Mouse (Mus musculus) neural tube, embryonic 15.5 days (tissue): ENCODE results near the gene Tnfsf10. TPM values are rescaled to one million over a fixed set of nuclear protein-coding genes. Genes with fewer than 3 reads are reported as not detected.

ENCODE experiments used
- ATAC-seq: fragments of 200-750 bp; cut with Nextera tagmentation; 2 replicates; pipeline ENCODE4 v1.8.0; 2017; ENCODE audit warnings: mild to moderate bottlenecking, moderate TSS enrichment, moderate library complexity; ENCODE audit not compliant: low FRiP score
- H3K27ac ChIP-seq: fragments of 300-500 bp; sonication (generic); replicated peaks from 2 replicates; pipeline ENCODE4 v1.5.1; 2015; ENCODE audit warnings: mild to moderate bottlenecking, inconsistent platforms
- H3K27me3 ChIP-seq: fragments of 300-500 bp; sonication (generic); replicated peaks from 2 replicates; pipeline ENCODE4 v1.6.1; 2015; ENCODE audit warnings: inconsistent platforms
- H3K36me3 ChIP-seq: fragments of 300-500 bp; sonication (generic); 2 replicates; pipeline ENCODE4 v1.6.1; 2015; ENCODE audit warnings: inconsistent platforms
- H3K4me1 ChIP-seq: fragments of 300-500 bp; sonication (generic); 2 replicates; pipeline ENCODE4 v1.6.1; 2015; ENCODE audit warnings: inconsistent platforms
- H3K4me2 ChIP-seq: fragments of 300-500 bp; sonication (generic); 2 replicates; pipeline ENCODE4 v1.6.1; 2015; ENCODE audit warnings: inconsistent platforms, mild to moderate bottlenecking, moderate library complexity
- H3K4me3 ChIP-seq: fragments of 300-500 bp; sonication (generic); replicated peaks from 2 replicates; pipeline ENCODE4 v1.5.1; 2015; ENCODE audit warnings: mild to moderate bottlenecking, inconsistent platforms
- H3K9ac ChIP-seq: fragments of 300-500 bp; sonication (generic); replicated peaks from 2 replicates; pipeline ENCODE4 v1.6.1; 2015; ENCODE audit warnings: mild to moderate bottlenecking, inconsistent platforms
- H3K9me3 ChIP-seq: fragments of 300-500 bp; sonication (generic); replicated peaks from 2 replicates; pipeline ENCODE4 v1.6.1; 2016; ENCODE audit warnings: inconsistent platforms
- WGBS: fragments of 180-500 bp; shearing (Covaris S2); methylation state at CpG from one replicate; pipeline ENCODE4 v1.1.7; 2015; ENCODE audit warnings: mixed read lengths; 5-methylcytosine and 5-hydroxymethylcytosine counted together
- polyA plus RNA-seq: library from polyadenylated mRNA; unstranded; fragments of >200 nt; fragmentation: Nextera tagmentation; extraction: Ambion mirVana; gene quantifications from 2 replicates; pipeline ENCODE4 v1.2.1, GENCODE M21; 2015

The Tnfsf10 gene
- polyA plus RNA-seq, 1 experiment from 2014 or later, result 0.09 TPM

- ATAC-seq, result no peak
- no peaks in the 10 kb centered on the region for H3K27me3 ChIP-seq
Measured at GRCm38 (mm10) chr3:27340757-27341156, 23.9 kb downstream of the Tnfsf10 start.

DNA sequence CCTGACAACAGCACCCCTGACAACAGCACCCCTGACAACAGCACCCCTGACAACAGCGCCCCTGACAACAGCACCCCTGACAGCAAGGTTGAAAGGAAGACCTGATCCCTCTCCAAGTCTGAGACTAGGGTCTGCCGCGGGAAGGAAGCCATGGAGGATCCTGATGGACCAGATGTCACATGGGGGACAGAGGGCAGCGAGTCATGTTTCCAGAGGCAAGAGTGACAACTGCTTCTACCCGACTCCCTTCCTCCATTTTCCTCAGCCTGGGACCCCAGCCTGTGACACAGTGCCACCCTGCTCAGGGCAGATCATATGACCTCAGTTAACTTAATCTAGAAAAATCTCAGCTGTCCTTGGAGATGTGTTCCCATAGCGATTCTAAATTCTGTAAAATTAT is 25.6 kb downstream of the Tnfsf10 start:
- ATAC-seq, result no peak; the same call in 1 of the 2 replicates
- 46% methylated on average over 6 of the region's 6 CpGs for WGBS
- no peaks in the 10 kb centered on the region for H3K27me3 ChIP-seq
- no peak overlapping the region for H3K4me3 ChIP-seq
- H3K9ac ChIP-seq, result no peak overlapping the region
- no peak overlapping the region for H3K4me2 ChIP-seq
- H3K27ac ChIP-seq, result no peak overlapping the region
- H3K36me3 ChIP-seq, result no peaks in the 10 kb centered on the region
- no peaks in the 10 kb centered on the region for H3K4me1 ChIP-seq
- H3K9me3 ChIP-seq, result no peaks in the 10 kb centered on the region

More at GRCm38 (mm10) chr3:27340757-27341156, 23.9 kb downstream of the Tnfsf10 start:
- H3K9me3 ChIP-seq, result no peaks in the 10 kb centered on the region
- 96% methylated on average over 5 of the region's 5 CpGs for WGBS
- H3K4me1 ChIP-seq, result no peaks in the 10 kb centered on the region
- H3K27ac ChIP-seq, result no peak overlapping the region
- no peak overlapping the region for H3K9ac ChIP-seq
- no peaks in the 10 kb centered on the region for H3K36me3 ChIP-seq
- H3K4me3 ChIP-seq, result no peak overlapping the region
- no peak overlapping the region for H3K4me2 ChIP-seq

GRCm38 (mm10) chr3:27345526-27345925 is 28.7 kb downstream of the Tnfsf10 start:
- no peak overlapping the region for H3K9ac ChIP-seq
- 53% methylated on average over 6 of the region's 6 CpGs for WGBS
- no peaks in the 10 kb centered on the region for H3K9me3 ChIP-seq
- no peak overlapping the region for H3K4me3 ChIP-seq
- no peaks in the 10 kb centered on the region for H3K4me1 ChIP-seq
- H3K27ac ChIP-seq, result no peak overlapping the region
- no peak for ATAC-seq
- no peaks in the 10 kb centered on the region for H3K27me3 ChIP-seq
- H3K4me2 ChIP-seq, result no peak overlapping the region
- H3K36me3 ChIP-seq, result no peaks in the 10 kb centered on the region

GRCm38 (mm10) chr3:27348462-27348861 is 31.6 kb downstream of the Tnfsf10 start:
- Histone ChIP-seq H3K27me3 (no peaks in the 10 kb centered on the region), H3K36me3 (no peaks in the 10 kb centered on the region), H3K4me2 (no peak overlapping the region), H3K9me3 (no peaks in the 10 kb centered on the region), H3K27ac (no peak overlapping the region), H3K9ac (no peak overlapping the region), H3K4me1 (no peaks in the 10 kb centered on the region), H3K4me3 (no peak overlapping the region)
- ATAC-seq, result peak; percentile 45; the same call in 1 of the 2 replicates
- 63% methylated on average over 5 of the region's 5 CpGs for WGBS

- Histone ChIP-seq H3K27ac (no peak overlapping the region), H3K4me1 (no peaks in the 10 kb centered on the region), H3K27me3 (no peaks in the 10 kb centered on the region), H3K4me2 (no peak overlapping the region), H3K4me3 (no peak overlapping the region), H3K9ac (no peak overlapping the region), H3K36me3 (no peaks in the 10 kb centered on the region), H3K9me3 (no peaks in the 10 kb centered on the region)
- ATAC-seq, result peak; percentile 77
- 27% methylated on average over 9 of the region's 9 CpGs for WGBS
Measured at GRCm38 (mm10) chr3:27351105-27351504, 34.3 kb downstream of the Tnfsf10 start.

DNA sequence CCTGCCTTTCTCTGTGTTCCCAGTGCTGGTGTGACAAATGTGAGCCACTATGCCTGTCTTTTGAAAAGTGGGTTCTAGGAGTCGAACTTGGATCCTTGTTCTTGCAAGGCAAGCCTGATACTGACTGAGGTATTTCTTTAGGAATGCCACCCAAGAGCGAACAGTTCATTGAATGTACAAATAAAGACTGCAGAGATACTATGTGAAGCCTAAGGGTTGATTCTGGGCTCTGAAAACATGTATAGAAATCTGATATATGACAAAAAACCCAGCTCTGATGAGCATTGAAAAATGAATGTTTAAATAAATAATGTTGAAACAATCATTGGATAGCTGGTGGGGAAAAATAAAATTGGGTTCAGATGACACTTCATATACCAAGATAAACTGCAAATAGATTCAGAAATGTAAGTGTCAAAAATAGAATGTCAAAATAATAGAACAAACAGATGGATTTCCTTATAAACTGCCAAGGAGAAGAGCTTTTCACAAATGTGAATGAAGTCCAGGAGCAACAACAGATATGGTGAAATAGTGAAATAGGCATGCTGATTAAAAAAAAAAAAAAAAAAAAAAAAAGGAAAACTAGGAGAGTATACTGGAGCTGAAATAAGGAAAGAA is 42.4 kb downstream of the Tnfsf10 start:
- H3K4me3 ChIP-seq, result no peak overlapping the region
- WGBS, result 92% methylated on average over 2 of the region's 2 CpGs
- H3K36me3 ChIP-seq, result no peaks in the 10 kb centered on the region
- H3K4me2 ChIP-seq, result no peak overlapping the region
- no peaks in the 10 kb centered on the region for H3K4me1 ChIP-seq
- H3K27ac ChIP-seq, result no peak overlapping the region
- no peaks in the 10 kb centered on the region for H3K27me3 ChIP-seq
- H3K9ac ChIP-seq, result no peak overlapping the region
- ATAC-seq, result no peak
- H3K9me3 ChIP-seq, result no peaks in the 10 kb centered on the region

GRCm38 (mm10) chr3:27370125-27370524 is 53.3 kb downstream of the Tnfsf10 start:
- no peak for ATAC-seq
- Histone ChIP-seq H3K4me2 (peak overlapping the region; percentile 97; the same call in 1 of the 2 replicates), H3K4me3 (no peak overlapping the region), H3K27ac (no peak overlapping the region), H3K27me3 (peaks cover 67% of the 10 kb centered on the region), H3K9ac (no peak overlapping the region), H3K4me1 (peaks cover 23% of the 10 kb centered on the region), H3K36me3 (no peaks in the 10 kb centered on the region), H3K9me3 (no peaks in the 10 kb centered on the region)
- 5% methylated on average over 10 of the region's 10 CpGs for WGBS

DNA sequence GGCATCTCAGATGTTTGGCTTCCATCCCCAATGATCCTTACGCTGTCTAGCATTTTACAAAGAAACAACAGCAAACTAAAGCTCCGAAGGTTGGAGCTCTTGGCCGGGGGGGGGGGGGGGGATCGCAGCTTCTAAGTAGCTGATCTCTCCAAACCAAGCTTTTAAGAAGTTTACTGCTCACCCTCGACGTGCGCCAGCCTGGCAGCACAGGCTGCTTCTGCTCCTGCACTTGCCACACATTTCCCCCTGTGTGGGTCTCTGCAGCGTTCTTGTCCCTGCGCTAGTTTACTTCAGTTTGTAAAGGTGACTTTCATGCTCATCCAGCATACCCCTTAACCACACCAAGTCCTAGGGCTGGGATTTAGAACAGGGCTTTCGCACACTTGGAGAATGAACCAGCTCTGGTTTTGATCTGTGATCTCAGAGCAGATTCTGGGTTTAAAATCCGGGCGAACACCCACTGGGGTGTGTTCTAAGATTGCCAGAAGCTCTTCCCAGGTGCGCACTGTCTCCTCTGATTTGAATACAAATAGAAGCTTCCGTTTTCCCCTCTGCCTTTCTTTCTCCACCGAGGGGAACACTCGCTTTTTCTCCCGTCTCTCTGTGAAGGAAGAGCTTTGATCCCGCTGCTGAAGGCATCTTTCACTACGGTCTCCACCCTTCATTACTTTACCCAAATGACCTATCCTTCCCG is 53.9 kb downstream of the Tnfsf10 start:
- H3K9ac ChIP-seq, result 0 out of 2 replicates have a peak overlapping the region, but pooled peaks have one; percentile 43
- no peaks in the 10 kb centered on the region for H3K9me3 ChIP-seq
- ATAC-seq, result no peak
- H3K27ac ChIP-seq, result no peak overlapping the region
- peak overlapping the region; percentile 97 for H3K4me2 ChIP-seq
- peak overlapping the region; percentile 47 for H3K4me3 ChIP-seq
- peaks cover 69% of the 10 kb centered on the region for H3K27me3 ChIP-seq
- 2% methylated on average over 20 of the region's 20 CpGs for WGBS
- H3K36me3 ChIP-seq, result no peaks in the 10 kb centered on the region
- H3K4me1 ChIP-seq, result peaks cover 23% of the 10 kb centered on the region

DNA sequence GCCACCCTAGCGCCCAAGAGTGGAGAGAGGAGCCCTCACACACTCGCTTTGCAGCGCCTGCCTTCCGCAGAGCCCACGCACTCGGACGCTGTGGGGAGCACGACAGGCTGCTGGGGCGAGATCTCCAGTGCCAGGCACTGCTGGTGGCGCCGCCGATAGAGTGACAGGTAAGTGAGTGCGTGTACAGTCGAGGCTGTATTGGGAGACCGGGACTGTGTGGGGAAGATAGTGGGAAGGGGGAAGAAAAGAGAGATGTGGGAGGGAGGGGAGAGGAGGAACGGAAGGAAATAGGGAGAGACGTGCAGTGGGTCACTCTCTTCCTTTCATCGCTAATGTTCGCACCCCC is 54.4 kb downstream of the Tnfsf10 start, which contains the start of gene Ghsr:
TSS of gene Ghsr (plus strand) at position 76 of the 346 bp plus-strand sequence.
- peaks cover 23% of the 10 kb centered on the region for H3K4me1 ChIP-seq
- peak; percentile 76 for ATAC-seq
- H3K9me3 ChIP-seq, result no peaks in the 10 kb centered on the region
- peak within 1 kb of the TSS; percentile 97 for H3K4me2 ChIP-seq
- H3K27ac ChIP-seq, result no peak within 1 kb of the TSS
- H3K27me3 ChIP-seq, result peaks cover 69% of the 10 kb centered on the region
- no peaks in the 10 kb centered on the region for H3K36me3 ChIP-seq
- peak within 1 kb of the TSS; percentile 47 for H3K4me3 ChIP-seq
- peak within 1 kb of the TSS; percentile 43 for H3K9ac ChIP-seq
- WGBS, result under 1% methylated on average over 16 of the region's 19 CpGs

GRCm38 (mm10) chr3:27371725-27372650 is 55.2 kb downstream of the Tnfsf10 start:
- H3K4me1 ChIP-seq, result peaks cover 23% of the 10 kb centered on the region
- no peaks in the 10 kb centered on the region for H3K36me3 ChIP-seq
- H3K9ac ChIP-seq, result peak overlapping the region; percentile 43
- 1% methylated on average over 76 of the region's 77 CpGs for WGBS
- peak overlapping the region; percentile 47 for H3K4me3 ChIP-seq
- H3K9me3 ChIP-seq, result no peaks in the 10 kb centered on the region
- peak overlapping the region; percentile 97 for H3K4me2 ChIP-seq
- H3K27me3 ChIP-seq, result peaks cover 69% of the 10 kb centered on the region
- no peak overlapping the region for H3K27ac ChIP-seq
- peak; percentile 75 for ATAC-seq

DNA sequence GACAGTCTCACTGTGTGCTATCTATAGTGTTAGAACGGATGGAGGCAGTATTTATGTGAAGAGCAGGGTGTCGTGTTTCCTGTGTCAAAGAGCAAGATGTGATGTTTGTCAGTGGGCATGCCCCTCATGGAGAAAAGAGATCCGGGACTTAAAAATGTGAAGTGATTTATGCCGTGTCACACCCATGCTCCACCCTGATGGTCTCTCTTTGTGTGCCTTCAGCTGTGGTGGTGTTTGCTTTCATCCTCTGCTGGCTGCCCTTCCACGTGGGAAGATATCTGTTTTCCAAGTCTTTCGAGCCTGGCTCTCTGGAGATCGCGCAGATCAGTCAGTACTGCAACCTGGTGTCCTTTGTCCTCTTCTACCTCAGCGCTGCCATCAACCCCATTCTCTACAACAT is 57.6 kb downstream of the Tnfsf10 start:
- 45% methylated on average over 9 of the region's 9 CpGs for WGBS
- no peak overlapping the region for H3K27ac ChIP-seq
- peaks cover 57% of the 10 kb centered on the region for H3K27me3 ChIP-seq
- no peak for ATAC-seq
- H3K9ac ChIP-seq, result no peak overlapping the region
- H3K4me2 ChIP-seq, result no peak overlapping the region
- H3K4me3 ChIP-seq, result no peak overlapping the region
- no peaks in the 10 kb centered on the region for H3K36me3 ChIP-seq
- peaks cover 23% of the 10 kb centered on the region for H3K4me1 ChIP-seq
- H3K9me3 ChIP-seq, result no peaks in the 10 kb centered on the region
